Mouse (Mus musculus): ENCODE data around the gene Dcps.

DNA sequence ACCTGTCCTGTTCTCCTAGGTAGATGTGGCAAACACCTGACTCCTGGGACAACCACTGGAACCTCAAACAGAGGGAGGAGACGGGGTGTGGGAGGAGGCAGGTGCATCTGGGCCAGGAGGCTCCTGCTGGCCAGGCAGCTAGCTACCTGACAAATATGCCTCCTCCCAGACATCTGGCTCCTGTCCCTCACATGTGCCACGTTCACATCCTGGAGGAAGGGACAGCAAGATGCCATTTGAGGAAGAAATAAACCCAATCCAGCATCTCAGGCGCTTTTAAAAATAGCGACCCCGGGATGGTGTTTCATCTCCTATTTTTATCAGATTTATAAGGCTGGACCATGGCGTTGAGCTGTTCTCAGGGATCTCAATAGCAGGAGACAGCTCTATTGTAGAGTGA, 56.7 kb downstream of the Dcps start, which contains the start of gene St3gal4:
- TF ChIP-seq POLR2A (IDR thresholded peaks at IDR 0.05; ENCODE audit: insufficient read length, low read depth) (no peak), CEBPB (IDR thresholded peaks at IDR 0.05; ENCODE audit: insufficient read depth, poor library complexity, severe bottlenecking) (no peak), TCF12 (IDR thresholded peaks at IDR 0.05; ENCODE audit: insufficient read depth, poor library complexity, severe bottlenecking) (no peak), E2F4 (IDR thresholded peaks at IDR 0.05; ENCODE audit: insufficient read depth) (no peak), MYOG (IDR thresholded peaks at IDR 0.05; ENCODE audit: control insufficient read depth in 1 of 3, insufficient read depth in 1 of 3, insufficient read length in 2 of 3, low read depth in 2 of 3) (no peak), SRF (IDR thresholded peaks at IDR 0.05; ENCODE audit: control insufficient read depth, insufficient read length, low read depth) (no peak), MYOD1 (IDR thresholded peaks at IDR 0.05; ENCODE audit: control insufficient read depth in 1 of 3, insufficient read length in 2 of 3, low read depth in 2 of 3) (no peak), POLR2AphosphoS2 (IDR thresholded peaks at IDR 0.05; ENCODE audit: insufficient read length, low read depth) (peak; percentile 11), TCF3 (IDR thresholded peaks at IDR 0.05; ENCODE audit: insufficient read length, low read depth) (no peak), USF1 (IDR thresholded peaks at IDR 0.05; ENCODE audit: low read depth) (no peak), MAX (IDR thresholded peaks at IDR 0.05; ENCODE audit: low read depth) (no peak), REST (IDR thresholded peaks at IDR 0.05; ENCODE audit: insufficient read depth, insufficient read length) (no peak)

Data from myocyte (in vitro differentiated cells).